Mouse (Mus musculus) layer of hippocampus, adult 18-20 months (tissue): ENCODE measurements around the gene Nup107. TPM values are rescaled to one million over a fixed set of nuclear protein-coding genes. Genes with fewer than 3 reads are reported as not detected.
"Not testable (repeated sequence)": the region's sequence is repeated elsewhere in the genome, so short reads cannot be mapped to it uniquely, and the experiment has no call there.

Experiments
- DNase-seq, 2 experiments: peaks; one replicate each; pipeline ENCODE4 v3.0.0; 2022; ENCODE audit warnings: low spot score in 2 of 2
- total RNA-seq, 2 experiments: library from RNA; stranded (reverse); gene quantifications; 2 replicates each; pipeline ENCODE4 v1.2.3; 2021

Nup107 gene
- total RNA-seq, 2 experiments from 2014 or later, result 13.8 to 14.1 TPM

DNA sequence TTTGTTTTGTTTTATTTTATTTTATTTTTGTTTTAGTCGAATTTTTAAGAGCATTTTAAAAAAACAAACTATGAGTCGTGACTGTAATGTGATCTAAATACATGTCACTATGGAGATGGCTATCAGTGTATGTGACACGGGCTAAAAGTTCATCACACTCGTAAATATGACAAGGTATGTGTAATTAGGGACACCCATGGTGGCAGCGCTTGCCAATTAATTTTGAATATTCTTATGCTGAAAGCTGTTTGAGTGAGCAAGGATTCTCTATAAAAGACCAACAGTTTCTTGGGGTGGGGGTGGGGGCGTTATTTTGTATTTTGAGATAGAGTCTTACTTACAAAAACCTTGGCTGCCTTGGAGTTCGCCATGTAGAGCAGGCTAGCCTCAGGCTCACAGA lies 66.8 kb downstream of the Nup107 start:
- no peak for DNase-seq

DNA sequence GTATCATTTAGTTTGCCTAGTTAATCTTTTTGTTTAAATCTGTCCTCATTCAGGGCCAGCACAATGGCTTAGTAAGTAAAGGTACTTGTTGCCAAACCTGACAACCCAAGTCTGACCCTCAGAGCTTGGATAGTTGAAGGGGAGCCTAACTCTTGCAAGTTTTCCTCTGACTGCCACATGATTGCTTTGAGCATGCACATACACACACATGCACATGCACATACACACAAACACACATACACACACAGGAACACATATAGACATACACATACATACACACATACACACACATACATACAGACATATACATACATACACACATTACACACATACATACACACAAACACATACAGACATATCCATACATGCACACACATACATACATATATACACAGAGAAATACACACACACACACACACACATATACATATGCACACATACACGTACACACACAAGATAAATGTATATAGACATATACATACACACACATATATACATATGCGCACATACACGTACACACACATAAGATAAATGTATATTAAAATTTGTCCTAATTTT lies 67.6 kb downstream of the Nup107 start:
- no peak for DNase-seq

DNA sequence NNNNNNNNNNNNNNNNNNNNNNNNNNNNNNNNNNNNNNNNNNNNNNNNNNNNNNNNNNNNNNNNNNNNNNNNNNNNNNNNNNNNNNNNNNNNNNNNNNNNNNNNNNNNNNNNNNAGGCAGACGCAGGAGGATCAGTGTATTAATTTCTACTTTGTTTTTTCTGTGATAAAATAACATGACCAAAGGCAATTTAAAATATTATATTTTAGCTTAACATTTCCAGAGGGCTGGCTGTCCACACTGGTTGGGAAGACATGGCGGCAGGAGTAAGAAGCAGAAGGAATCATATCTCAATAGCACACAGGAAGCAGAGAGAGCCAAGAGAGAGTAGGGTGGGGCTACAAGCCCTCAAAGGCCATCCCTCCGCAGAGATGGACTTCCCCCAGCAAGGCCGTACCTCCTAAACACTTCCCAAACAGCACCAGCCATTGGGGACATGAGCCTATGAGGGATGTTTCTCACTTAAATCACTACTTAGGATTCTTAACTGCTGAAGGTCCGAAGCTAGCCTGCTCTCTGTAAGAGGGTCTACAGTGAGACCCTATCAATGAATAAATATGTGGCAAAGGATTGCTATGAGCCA lies 68.3 kb downstream of the Nup107 start:
- DNase-seq, result no peak

DNA sequence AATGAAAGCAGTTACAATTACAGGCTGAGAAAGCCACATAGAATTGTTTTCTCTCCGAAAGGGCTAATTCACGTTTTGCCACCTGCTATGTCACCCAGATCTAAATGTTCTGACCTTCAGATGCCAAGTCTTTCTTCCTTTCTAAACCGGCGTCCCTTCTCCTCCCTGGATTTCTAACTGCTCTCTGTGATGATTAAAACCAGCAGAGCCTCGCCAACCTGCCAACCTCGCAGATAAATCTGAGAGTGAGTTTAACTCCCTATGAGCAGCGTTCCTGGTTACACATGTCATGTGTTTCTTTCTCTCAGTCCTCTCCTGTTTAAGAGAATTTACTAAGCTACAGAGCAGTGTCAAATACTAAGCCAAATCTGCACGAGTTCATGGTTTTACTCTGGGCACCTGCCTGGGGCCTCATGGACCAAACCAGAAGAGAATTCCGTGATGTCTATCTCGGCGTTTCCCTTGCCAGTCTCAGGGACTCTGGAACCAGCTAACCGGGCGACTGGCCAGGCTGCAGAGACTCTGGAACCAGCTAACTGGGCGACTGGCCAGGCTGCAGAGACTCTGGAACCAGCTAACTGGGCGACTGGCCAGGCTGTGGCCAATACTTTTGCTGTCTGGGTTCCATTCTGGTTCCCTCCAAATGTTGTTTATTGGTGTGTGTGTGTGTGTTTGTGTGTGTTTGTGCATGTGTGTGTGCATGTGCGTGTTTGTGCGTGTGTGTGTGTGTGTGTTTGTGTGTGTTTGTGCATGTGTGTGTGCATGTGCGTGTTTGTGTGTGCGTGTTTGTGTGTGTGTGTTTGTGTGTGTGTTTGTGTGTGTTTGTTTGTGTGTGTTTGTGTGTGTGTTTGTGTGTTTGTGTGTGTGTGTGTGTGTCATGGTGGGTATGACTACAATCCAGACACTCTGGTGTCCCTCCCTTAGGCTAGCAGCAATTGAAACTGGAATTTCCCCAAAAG lies 74.1 kb downstream of the Nup107 start:
- peak; percentile 13 to 45 for DNase-seq

DNA sequence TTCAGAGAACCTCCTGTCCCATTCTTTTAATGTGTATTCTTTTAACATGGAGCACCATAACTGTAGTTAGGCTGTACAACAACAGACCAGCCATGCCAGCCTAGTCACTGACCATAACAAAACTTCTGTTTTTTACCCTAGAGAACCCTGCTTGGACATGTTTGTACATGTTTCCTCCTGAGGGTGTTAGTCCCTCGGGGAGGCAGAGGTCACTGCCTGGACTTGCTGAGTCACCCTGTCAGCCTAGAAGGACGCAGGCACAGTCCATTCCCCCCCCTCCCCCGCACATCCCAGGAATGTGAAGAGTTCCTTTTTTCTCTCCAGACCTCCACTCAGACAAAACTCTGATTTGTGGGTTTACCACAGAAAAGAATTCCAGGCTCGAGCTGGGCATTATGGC lies 74.9 kb downstream of the Nup107 start:
- DNase-seq, result no peak

DNA sequence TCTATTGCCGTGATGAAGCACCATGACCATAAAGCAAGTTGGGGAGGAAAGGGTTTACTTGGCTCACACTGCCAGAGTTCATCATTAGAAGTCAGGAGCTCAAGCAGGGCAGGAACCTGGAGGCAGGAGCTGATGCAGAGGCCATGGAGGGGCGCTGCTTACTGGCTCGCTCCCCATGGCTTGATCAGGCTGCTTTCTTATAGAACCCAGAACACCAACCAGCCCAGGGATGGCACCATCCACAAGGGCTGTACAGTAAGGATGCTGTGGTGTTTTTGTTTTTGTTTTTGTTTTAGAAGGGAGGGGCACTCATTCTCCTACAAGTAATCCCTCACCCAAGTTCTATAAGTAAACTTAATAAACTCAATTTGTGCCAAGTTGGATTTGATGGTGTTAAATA lies 75.8 kb downstream of the Nup107 start:
- DNase-seq, result no peak

DNA sequence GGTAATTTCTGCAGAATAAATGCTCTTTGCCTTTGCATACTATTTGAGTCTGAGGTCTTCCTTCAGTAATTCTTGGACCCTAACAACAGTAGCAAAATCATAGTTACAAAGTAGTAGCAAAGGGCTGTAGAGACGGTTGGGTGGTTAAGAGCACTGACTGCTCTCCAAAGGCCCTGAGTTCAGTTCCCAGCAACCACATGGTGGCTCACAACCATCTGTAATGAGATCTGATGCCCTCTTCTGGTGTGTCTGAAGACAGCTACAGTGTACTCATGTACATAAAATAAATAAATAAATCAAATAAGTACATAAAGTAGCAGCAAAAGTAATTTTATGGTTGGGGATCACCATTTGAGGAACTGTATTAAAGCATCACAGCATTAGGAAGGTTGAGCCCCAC lies 76.9 kb downstream of the Nup107 start:
- DNase-seq, result not testable (repeated sequence)

DNA sequence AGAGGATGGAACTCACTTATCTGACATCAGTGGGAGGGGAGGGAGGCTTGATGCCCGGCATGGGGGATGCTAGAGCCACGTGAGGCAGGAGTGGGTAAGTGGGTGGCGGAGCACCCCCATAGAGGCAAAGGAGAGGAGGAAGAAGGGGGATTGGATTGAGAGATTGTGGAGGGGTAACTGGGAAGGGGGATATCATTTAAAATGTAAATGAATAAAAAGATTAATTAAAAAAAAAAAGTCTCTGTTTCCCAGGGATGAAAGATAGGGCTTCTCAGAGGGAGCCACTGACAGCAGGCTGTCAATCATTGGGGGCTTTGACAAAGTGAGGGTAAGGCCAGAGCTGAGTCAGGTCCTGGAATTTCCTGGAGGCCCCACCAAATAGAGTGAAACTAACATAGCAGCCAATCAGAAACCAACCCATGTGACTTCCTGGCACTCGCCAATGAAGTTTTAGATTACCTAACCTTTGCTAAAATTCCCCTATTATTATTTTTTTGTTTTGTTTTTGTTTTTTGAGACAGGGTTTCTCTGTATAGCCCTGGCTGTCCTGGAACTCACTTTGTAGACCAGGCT lies 77.5 kb downstream of the Nup107 start:
- no peak for DNase-seq

DNA sequence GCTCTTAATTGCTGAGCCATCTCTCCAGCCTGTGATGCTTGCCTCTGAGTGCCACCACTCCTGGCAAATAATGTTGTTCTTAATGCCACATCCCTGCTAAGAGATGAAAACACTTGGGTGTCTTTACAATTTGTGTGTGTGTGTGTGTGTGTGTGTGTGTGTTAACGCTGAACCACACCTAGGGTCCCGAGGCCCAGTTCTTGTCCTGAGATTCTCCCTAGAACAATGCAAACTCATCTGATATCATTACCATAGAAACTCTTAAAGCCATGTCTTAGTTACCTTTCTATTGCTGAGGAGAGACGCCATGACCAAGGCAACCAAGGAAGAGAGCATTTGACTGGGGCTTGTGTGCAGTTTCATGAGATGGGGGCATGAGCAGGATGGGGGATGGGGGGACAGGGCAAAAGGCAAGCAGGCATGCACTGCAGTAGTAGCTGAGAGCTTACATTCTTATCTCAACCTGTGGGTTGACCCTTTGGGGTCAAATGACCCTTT lies 78.4 kb downstream of the Nup107 start:
- no peak for DNase-seq

DNA sequence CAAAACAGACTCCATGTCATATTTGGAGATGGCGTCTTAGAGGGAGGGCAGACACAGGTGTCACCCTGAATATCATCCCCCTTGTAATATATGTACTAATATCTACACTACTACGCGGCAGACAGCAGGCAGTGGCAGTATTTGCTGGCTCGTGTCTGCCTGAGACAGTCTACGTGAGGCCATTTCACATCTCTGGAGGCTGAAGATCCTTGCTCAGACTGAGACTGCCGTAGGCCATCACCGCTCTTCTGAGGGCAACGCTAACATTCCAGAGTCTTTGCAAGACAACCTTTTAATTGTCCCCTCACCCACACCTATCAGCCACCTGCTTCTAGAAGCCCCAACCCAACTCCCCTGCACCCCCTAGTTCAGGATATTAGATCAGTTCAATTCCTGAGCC lies 79.0 kb downstream of the Nup107 start:
- no peak for DNase-seq

DNA sequence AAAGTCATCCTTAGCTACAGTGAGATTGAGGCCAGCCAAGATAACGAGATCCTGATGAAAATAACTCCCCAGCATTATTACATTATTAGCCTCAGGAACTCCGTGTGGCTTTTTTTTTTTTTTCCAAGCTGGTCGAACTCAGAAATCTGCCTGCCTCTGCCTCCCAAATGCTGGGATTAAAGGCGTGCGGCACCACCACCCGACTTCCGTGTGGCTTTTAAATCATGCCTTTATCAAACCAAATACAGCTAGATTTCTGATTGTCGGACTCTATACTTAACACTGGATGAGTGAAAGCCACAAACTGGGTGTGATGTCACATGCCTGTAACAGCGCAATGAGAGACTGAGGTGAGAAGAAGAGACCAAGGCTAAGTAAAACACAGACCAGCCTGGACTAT lies 79.6 kb downstream of the Nup107 start:
- no peak for DNase-seq

DNA sequence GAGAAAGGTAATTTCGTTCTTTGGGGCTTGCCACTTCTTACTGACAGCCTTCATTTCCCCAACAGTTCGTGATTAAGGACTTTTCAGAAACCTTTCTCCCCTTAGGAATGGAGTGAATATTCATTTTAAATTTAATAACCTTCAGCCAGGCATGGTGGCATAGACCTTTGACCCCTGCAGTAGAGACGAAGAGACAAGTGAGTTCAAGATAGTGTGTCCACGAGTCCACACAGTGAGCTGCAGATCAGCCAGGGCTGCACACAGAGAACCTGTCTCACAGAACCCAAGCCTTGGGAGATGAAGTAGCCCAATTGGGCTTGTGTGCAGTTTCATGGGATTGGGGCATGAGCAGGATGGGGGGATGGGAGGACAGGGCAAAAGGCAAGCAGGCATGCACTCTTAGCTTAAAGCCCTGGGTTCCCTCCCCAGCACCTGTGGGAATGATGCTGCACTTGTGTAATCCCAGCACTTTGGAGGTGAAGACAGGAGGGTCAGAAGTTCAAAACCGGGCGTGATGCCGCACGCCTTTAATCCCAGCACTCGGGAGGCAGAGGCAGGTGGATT lies 80.2 kb downstream of the Nup107 start:
- DNase-seq, result no peak

DNA sequence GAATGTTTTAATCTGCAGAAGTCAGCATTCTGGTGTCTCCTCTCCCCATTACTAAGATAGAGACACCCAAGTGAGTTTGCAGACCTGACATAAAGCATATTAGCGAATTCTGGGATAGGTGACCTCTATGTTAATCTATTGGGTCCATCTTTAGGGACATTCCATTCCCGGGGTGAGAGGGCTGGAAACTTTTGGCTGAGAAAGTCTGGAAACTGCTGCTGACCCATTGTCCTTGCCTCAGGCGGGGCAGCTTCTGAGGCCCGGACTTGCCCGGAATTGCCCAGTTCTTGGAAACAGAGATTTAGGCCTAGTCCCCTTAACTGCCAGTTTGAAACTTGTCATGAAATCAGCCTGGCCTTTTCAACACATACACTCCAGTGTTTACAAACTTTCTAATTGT lies 81.1 kb downstream of the Nup107 start:
- DNase-seq, result no peak

DNA sequence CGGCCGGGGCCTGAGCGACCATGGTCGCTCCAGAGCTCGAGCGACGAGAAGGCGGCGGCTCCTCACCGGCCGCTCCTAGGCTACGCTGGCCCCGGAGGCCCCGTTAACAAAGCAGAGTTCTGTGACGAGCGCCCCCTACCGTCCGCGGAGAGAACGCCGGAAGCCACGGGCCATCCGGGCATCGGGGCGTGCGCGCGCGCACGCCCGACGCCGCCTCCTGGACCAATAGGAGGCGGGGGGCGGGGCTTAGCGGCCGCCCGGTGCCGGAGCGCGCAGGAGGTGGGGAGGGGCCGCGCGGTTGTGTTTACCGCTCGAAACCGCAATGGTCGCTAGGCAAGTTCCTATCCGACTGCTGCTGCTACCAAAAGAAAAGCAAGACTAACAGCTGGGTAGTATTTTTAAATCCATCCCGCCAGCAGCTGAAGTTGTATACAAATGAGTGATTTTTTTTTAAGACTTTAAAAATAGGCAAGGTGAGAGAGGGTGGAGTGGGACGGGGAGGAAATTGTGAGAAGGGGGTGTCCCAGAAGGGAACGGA lies 81.8 kb downstream of the Nup107 start, which contains the start of gene Mdm2:
Mdm2 (minus strand) TSS at position 155 of the 538 bp plus-strand sequence.
- peak; percentile 83 to 98 for DNase-seq

DNA sequence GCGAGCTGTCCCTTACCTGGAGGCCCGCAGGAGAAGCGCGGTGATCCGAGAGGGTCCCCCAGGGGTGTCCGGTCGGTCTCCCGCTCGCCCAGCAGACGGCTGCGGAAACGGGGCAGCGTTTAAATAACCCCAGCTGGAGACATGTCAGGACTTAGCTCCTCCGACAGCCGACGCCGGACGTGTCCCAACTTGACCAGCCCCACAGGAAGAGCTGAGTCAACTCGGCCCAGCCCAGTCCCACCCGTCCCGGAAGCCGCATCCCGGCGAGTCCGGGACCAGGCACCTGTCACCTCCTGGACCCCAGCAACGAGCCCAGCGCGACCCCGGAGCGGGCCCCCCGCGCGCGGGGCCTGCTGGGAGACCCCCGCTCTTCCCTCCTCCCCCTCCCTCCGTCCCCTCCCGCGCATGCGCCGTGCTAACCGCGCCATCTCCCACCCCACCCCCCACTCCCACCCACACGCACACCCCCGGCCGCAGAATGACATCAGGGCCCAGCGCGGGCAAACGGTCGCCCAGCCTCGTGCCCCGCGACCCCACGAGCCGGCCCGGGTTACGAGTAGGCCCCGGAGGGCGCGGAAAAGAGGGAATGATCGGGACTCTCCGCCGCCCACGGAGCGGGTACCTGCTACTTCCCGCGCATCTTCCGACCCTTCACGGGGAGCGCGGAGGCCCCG lies 82.4 kb downstream of the Nup107 start:
- DNase-seq, result peak; percentile 30 to 59

DNA sequence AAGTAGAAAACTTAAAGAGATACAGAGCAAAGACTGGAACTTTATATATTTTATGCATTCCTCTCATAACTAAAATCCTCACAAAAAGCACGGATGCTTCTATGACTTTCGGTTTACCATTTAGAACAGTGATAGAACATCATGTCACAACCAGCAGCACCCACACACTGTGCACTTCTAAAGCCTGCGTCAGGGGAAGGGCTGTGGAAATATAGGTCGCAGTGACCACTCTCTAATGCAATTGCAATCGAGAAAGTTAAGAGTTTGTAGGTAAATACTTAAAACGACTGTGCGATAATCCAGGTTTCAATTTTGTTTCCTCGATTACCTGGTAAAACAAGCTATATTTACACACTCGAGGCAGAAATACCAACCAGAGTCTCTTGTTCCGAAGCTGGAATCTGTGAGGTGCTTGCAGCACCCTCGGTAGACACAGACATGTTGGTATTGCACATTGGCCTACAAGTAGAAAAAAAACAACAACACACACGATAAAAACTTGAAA lies 83.1 kb downstream of the Nup107 start:
- DNase-seq, result no peak

DNA sequence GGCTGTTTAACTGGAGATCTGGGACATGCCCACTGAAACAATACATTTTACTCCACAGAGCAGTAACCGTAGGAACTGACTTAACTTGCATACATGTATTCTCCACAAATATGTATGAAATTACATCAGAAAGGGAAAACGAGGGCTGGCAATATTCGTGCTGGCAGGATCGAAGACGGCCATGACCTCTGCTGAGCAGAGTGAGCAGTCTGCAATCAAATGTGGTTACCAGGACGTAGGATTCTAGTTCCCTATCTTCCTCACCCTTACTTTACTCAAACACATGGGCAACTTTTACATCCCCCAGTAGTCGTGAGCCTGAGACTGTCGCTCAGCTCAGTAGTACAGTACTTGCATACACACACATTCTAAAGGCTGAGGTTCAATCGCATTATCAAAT lies 83.6 kb downstream of the Nup107 start:
- no peak for DNase-seq

DNA sequence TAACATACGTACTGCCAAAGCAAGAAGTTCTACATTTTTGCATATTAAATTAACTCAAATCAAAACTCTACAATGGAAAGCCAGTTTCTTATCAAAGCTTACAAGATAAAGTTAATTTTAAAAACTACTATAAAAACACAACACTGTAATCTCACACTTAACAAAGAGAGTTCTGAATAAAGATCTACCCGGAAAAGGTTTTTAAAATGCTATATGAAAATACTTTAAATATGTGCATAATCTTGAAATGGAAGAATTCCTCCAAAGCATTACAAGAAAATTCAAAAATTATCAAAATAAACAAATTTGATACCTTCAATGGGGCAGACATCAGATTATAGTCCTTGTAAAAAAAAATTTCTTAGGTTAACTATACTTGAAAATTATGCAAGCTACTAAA lies 84.1 kb downstream of the Nup107 start:
- no peak for DNase-seq

DNA sequence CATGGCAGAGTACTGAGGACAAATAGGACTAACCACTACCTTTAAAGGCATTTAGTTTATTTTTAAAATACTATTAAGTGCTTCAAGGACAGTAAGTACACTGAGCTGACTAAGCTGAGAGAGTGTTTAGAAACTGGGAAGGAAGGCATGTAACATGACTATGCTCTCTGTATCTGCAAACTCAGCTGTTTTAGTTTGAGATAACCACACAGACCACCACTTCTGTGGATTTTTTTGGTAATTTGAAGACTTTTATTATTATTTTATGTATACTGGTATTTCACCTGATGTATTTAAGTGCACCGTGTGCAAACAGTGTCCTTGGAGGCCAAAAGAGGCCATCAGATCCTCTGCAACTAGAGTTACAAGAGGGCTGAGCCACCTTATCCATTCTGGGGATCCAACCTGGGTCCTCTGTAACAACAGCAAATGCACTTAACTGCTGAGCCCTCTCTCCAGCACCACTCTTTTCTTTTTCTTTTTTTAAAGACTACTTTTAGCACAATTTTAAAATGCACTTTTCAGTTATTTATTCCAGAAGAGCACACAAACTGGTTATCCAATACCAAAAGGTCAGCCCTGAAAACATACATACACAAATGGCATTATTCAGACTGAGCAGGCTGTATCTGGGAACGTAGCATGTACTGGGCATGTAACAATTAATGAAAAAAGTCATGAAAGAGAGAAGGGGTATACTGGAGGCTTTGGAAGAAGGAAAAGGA lies 85.2 kb downstream of the Nup107 start:
- DNase-seq, result no peak

DNA sequence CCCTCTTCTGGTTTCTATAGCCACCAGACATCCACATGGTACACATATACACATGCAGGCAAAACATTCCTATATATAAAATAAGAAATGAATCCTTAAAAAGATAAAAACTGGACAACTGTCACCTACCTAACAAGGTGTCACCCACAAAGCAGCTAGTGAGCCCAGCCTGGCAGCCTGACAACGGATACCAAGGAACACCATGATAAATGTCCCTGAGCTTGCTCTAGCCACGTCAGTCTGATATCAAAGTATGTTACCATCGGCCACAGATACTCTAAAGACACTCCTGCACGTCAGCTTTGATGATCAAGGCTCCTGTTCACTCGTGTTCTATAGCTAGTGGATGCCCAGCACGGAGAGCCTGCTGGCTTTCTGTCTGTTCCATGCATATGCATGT lies 86.1 kb downstream of the Nup107 start:
- no peak for DNase-seq
